Mouse (Mus musculus): Measurements from ENCODE around the gene Rc3h1.

- TF ChIP-seq POLR2A (IDR thresholded peaks at IDR 0.05; ENCODE audit: low read depth, low read length) (no peak), CTCF (IDR thresholded peaks at IDR 0.05; ENCODE audit: borderline replicate concordance, insufficient read depth, low read length) (no peak)
Measured at GRCm38 (mm10) chr1:160935551-160935950, 29.3 kb downstream of the Rc3h1 start.

Data from embryonic fibroblast, embryonic 13.5 days (primary cell).